Mouse (Mus musculus) liver, embryonic 14.5 days (tissue): Measurements from ENCODE around the gene Tub. TPM values are rescaled to one million over a fixed set of nuclear protein-coding genes. Genes with fewer than 3 reads are reported as not detected.
A peak's percentile ranks its signal among the peaks of the same experiment; 100 is the strongest.

Source experiments
- ATAC-seq: fragments of 200-750 bp; cut with Nextera tagmentation; 2 replicates; pipeline ENCODE4 v1.8.0; 2017; ENCODE audit warnings: moderate number of reproducible peaks, mild to moderate bottlenecking, moderate library complexity; ENCODE audit not compliant: insufficient read depth
- DNase-seq, 3 experiments: peaks; one replicate each; pipeline ENCODE4 v3.0.0-alpha.2; 2012 to 2013; ENCODE audit warnings: low read depth in 3 of 3, low spot score in 3 of 3
- H3K27ac ChIP-seq: fragments of 300-500 bp; sonication (generic); 2 replicates; pipeline ENCODE4 v1.5.1; 2014; ENCODE audit warnings: moderate library complexity, mild to moderate bottlenecking, control low read depth, inconsistent platforms
- H3K27me3 ChIP-seq: fragments of 300-500 bp; sonication (generic); 2 replicates; pipeline ENCODE4 v1.6.1; 2014; ENCODE audit warnings: mild to moderate bottlenecking, low read length, moderate library complexity; ENCODE audit not compliant: control insufficient read depth, insufficient read depth
- H3K36me3 ChIP-seq: fragments of 300-500 bp; sonication (generic); replicated peaks from 2 replicates; pipeline ENCODE4 v1.6.1; 2014; ENCODE audit warnings: low read depth; ENCODE audit not compliant: control insufficient read depth, insufficient read depth
- H3K4me1 ChIP-seq, 2 experiments: fragments of 200-500 bp in 1 of 2; fragments of 300-500 bp in 1 of 2; sonication (generic) in 1 of 2; replicated peaks; 2 replicates each; pipeline ENCODE4 v1.6.1; 2012 to 2014; ENCODE audit warnings: antibody characterized with exemption in 1 of 2, inconsistent platforms in 1 of 2, low read length in 1 of 2; ENCODE audit not compliant: control insufficient read depth in 2 of 2, insufficient read depth in 2 of 2
- H3K4me2 ChIP-seq: fragments of 300-500 bp; sonication (generic); 2 replicates; pipeline ENCODE4 v1.6.1; 2014; ENCODE audit warnings: low read depth, mild to moderate bottlenecking, control low read depth, moderate library complexity
- H3K4me3 ChIP-seq, 2 experiments: fragments of 200-500 bp in 1 of 2; fragments of 300-500 bp in 1 of 2; sonication (generic) in 1 of 2; 2 replicates each; pipeline ENCODE4 v1.5.1; 2012 to 2014; ENCODE audit warnings: low read depth in 2 of 2, low read length in 2 of 2, mild to moderate bottlenecking in 2 of 2, control low read depth in 1 of 2, inconsistent platforms in 1 of 2, moderate library complexity in 1 of 2; ENCODE audit not compliant: insufficient read depth in 1 of 2
- H3K9ac ChIP-seq: fragments of 300-500 bp; sonication (generic); replicated peaks from 2 replicates; pipeline ENCODE4 v1.6.1; 2014; ENCODE audit warnings: mild to moderate bottlenecking, control low read depth, moderate library complexity
- H3K9me3 ChIP-seq: fragments of 300-500 bp; sonication (generic); 2 replicates; pipeline ENCODE4 v1.6.1; 2016; ENCODE audit warnings: low read length, mixed read lengths; ENCODE audit not compliant: control insufficient read depth
- CTCF ChIP-seq: IDR thresholded peaks from 2 replicates; pipeline ENCODE4 v1.5.1; 2016; ENCODE audit warnings: antibody characterized with exemption, low read depth, control low read depth
- EP300 ChIP-seq: IDR thresholded peaks from 2 replicates; pipeline ENCODE4 v1.6.1; 2016; ENCODE audit warnings: antibody characterized with exemption, low read depth
- WGBS: fragments of 180-500 bp; shearing (Covaris S2); extraction: QIAGEN DNeasy Blood & Tissue Kit; methylation state at CpG from one replicate; pipeline ENCODE4 v1.1.7; 2014; ENCODE audit not compliant: insufficient replicate concordance; 5-methylcytosine and 5-hydroxymethylcytosine counted together
- polyA plus RNA-seq, 2 experiments: library from polyadenylated mRNA; depleted of rRNA in 1 of 2; stranded (reverse) in 1 of 2; unstranded in 1 of 2; fragments of >200 nt; fragmentation: Nextera tagmentation in 1 of 2; extraction: Ambion mirVana in 1 of 2; gene quantifications; 2 replicates each; pipeline versions ENCODE4 v1.2.1 to v1.2.3; 2012 to 2014

Gene Tub
- polyA plus RNA-seq, 2 experiments: 0.06 TPM; not detected in 1

DNA sequence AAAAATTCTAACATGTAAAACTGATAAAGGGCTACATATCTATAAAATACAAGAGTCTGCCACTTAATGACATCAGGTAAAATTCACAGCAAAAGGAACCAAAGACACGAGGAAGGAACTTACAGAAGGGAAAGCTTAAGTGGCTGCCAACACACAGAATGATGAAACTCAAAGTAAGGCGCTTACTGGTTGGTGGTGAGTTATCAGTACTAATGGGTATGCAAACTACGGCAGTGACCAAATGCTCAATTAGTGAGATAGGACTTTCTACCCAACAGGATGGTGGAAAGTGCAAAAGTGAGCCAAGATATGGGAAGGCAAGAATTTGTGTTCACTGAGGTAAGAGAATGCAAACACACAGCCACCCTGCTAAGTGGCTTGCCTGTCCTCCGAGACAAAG lies 109.4 kb downstream of the Tub start:
- WGBS: 60% methylated on average over 4 of the region's 4 CpGs
- Histone ChIP-seq H3K4me2 (no peak overlapping the region), H3K4me1 (no peaks in the 10 kb centered on the region; a peak in 1 of 4 replicates), H3K36me3 (no peaks in the 10 kb centered on the region), H3K27ac (no peak overlapping the region), H3K4me3 (no peak overlapping the region), H3K9me3 (no peaks in the 10 kb centered on the region), H3K27me3 (no peaks in the 10 kb centered on the region), H3K9ac (no peak overlapping the region)
- DNase-seq (no peak), ATAC-seq (no peak)
- no peak for TF ChIP-seq CTCF
- no peak for TF ChIP-seq EP300

DNA sequence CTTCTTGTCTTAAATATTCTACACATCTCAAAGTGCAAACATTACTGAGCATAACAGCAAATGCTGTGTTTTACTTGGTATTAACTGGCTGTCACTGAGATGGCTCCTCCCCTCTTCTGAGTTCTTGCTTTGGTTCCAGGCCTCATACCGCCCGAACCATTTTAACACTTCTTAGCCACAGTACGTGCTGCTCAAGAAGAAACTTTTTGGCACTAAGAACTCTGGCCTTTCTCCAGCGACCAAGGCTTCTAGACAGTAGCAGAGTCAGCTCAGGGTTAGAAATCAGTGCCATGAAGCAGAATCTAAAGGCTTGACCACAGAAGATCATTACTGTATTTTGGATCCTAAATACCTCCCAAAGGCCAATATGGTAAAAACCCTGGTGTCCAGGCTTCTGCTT lies 119.5 kb downstream of the Tub start:
- Histone ChIP-seq H3K9me3 (no peaks in the 10 kb centered on the region), H3K9ac (no peak overlapping the region), H3K4me1 (no peaks in the 10 kb centered on the region), H3K36me3 (no peaks in the 10 kb centered on the region), H3K27ac (no peak overlapping the region), H3K27me3 (no peaks in the 10 kb centered on the region), H3K4me3 (no peak overlapping the region), H3K4me2 (no peak overlapping the region)
- 68% methylated on average over 4 of the region's 4 CpGs for WGBS
- ATAC-seq: no peak
- DNase-seq: no peak
- TF ChIP-seq CTCF (no peak), EP300 (no peak)

DNA sequence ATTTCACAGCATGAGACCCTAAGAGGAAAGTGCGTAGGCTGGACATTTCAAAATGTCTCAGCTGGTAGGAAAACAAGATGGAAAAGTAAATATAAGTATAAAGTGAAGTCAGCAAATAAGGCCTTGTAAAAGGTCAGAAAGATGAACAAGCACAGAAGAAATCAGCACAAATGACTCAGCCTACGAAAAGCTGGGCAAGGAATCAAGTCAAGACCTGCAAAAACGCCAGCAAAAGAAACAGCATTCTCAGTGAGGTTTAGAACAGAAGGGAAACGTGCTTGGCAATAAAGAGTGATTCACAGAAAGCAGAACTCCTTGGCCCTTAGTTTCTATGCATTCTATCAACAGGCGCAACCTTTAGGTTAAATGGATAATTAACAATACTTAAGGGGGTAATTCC lies 122.2 kb downstream of the Tub start:
- WGBS: 52% methylated on average over 5 of the region's 5 CpGs
- H3K27ac ChIP-seq: no peak overlapping the region

DNA sequence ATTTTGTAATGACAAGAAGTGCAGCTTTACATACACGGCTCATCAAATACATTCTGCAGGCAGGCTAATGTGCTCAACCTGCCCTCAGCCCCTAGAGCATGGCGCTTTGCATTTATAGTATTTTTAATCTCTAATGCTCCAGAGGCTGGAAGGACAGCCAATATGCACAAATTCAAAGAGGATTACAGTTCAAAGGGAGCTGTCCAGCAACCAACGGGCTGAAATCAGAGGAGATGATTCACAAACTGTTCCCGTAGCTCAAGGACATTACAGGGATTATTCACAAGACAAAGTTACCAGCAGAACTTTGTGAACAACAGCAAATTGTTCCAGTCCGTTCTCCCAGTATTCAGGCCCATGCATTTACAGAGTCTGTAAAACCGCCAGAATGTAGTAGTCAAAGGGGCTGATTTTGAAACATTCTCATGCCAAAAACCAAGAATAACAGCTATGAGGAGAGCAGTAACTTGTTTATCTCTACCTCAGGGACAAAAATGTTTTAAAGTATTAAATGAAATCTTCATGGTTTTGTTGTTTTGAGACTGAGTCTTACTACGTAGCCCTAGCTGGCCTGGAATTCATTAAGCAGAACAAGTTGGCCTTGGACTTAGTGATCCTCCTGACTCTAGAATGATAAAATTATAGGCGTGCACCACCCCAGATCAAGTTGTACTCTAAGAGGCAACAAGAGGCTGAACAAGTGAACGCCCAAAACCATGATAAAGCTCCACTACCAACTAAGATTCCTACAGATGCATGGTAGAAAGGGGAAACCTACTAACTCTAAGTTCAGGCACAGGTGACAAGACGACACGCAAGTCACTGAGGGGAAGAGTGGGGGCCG lies 132.4 kb downstream of the Tub start:
- DNase-seq: peak in 2 of 3 experiments; percentile 2 to 7
- H3K9ac ChIP-seq: no peak overlapping the region
- ATAC-seq: peak; percentile 15; the same call in 1 of the 2 replicates
- no peaks in the 10 kb centered on the region; a peak in 2 of 4 replicates for H3K4me1 ChIP-seq
- H3K4me2 ChIP-seq: peak overlapping the region; percentile 48
- peak overlapping the region; percentile 32 to 42 for H3K4me3 ChIP-seq
- H3K27ac ChIP-seq: no peak overlapping the region
- 15% methylated on average over 12 of the region's 12 CpGs for WGBS
- H3K27me3 ChIP-seq: peaks cover 21% of the 10 kb centered on the region
- H3K9me3 ChIP-seq: no peaks in the 10 kb centered on the region
- H3K36me3 ChIP-seq: no peaks in the 10 kb centered on the region
- TF ChIP-seq CTCF: no peak
- no peak for TF ChIP-seq EP300

More for the DNA sequence above, 122.2 kb downstream of the Tub start:
- TF ChIP-seq CTCF (no peak), EP300 (no peak)
- DNase-seq (no peak), ATAC-seq (no peak)
- Histone ChIP-seq H3K36me3 (no peaks in the 10 kb centered on the region), H3K4me2 (no peak overlapping the region), H3K9me3 (no peaks in the 10 kb centered on the region), H3K9ac (no peak overlapping the region), H3K27me3 (no peaks in the 10 kb centered on the region), H3K4me3 (no peak overlapping the region), H3K4me1 (no peaks in the 10 kb centered on the region)

DNA sequence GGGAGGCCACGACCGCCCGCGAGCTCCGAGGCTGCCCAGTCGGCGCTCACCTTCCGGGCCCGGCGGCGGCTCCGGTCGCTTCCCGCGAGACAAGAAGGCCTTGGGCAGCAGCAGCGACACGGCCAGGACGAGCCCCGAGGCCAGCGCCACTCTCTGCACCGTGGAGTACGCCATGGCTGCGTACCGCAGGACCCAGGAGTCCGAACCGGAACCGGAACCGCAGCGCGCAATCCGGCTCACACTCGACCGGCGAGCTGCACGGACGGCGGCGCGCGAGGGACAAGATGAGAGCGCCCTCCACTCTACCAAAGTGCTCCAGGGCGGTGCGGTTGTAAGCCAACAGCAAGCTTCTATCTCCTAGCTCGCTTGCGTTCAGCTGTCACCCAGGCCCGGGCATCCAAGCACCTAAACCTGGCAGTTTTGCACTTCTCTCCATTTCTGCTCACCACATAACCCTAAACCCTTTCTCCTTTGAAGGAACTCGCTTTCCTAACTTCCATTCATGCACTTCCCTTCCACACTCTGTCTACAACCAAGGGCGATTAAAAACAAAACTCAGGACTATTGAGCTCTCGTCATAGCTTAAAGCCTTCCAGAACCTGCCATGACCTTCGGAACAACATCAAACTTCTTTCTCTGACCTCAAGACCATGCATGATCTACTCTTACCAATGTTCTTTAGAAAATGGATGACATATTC lies 133.1 kb downstream of the Tub start, which contains the start of gene Ric3:
Ric3 (minus strand) TSS at position 219 of the 700 bp plus-strand sequence.
- Histone ChIP-seq H3K27me3 (peaks cover 21% of the 10 kb centered on the region), H3K9ac (no peak within 1 kb of the TSS), H3K36me3 (no peaks in the 10 kb centered on the region), H3K4me2 (peak within 1 kb of the TSS; percentile 48), H3K9me3 (no peaks in the 10 kb centered on the region), H3K4me3 (peak within 1 kb of the TSS; percentile 32 to 42), H3K27ac (no peak within 1 kb of the TSS), H3K4me1 (no peaks in the 10 kb centered on the region; a peak in 2 of 4 replicates)
- DNase-seq (no peak), ATAC-seq (peak; percentile 37; the same call in 1 of the 2 replicates)
- TF ChIP-seq EP300 (no peak), CTCF (no peak)
- WGBS: 4% methylated on average over 50 of the region's 50 CpGs
